ENCODE assay signal across 8 mouse cellular contexts in the genomic region with DNA sequence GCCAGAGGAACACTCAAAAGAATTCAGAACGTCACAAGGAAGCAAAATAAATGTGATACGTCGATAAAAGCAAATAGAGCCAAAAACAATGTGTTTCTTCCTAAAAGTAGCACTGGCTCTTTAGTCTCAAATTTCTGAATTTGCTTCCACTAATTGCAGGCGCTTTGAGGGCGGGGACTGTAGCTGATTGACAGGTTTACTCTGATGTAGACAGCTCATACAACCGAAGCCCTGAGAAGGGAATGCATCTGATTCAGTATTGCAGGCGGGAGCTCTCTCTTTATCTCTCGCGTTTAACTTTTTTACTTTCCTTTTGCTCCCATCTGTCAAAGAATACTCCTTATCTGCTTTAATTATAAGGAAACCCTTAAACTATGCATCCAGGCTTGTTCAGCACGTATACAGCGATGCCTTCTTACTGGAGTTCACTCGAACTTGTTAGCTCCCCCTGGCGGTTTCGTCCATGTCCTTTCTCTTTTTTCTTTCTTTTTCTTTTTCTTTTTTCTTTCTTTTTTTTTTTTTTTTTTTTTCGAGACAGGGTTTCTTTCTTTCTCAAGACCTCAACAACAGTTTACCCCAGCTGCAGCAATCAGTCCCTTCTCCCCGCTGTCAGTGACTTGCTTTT.
DNase-seq lines count a peak whose midpoint lies in the region; ATAC-seq lines count a peak whose summit lies in the region.

No protein-coding gene starts in this region.

- no peaks in the 10 kb centered on the region for H3K27me3 ChIP-seq in heart, embryonic 12.5 days (replicated peaks)
- no peaks in the 10 kb centered on the region for H3K27me3 ChIP-seq in kidney, embryonic 14.5 days (ENCODE audit: control insufficient read depth, insufficient read depth, low read length)
- no peaks in the 10 kb centered on the region for H3K27me3 ChIP-seq in limb, embryonic 15.5 days
- no peaks in the 10 kb centered on the region for H3K27me3 ChIP-seq in midbrain, embryonic 15.5 days (replicated peaks)

- H3K27ac ChIP-seq in heart, embryonic 12.5 days (ENCODE audit: poor library complexity, severe bottlenecking): no peak overlapping the region
- no peak overlapping the region for H3K27ac ChIP-seq in kidney, embryonic 14.5 days (ENCODE audit: low read depth, low read length)
- H3K27ac ChIP-seq in limb, embryonic 15.5 days: no peak overlapping the region
- no peak overlapping the region for H3K27ac ChIP-seq in midbrain, embryonic 15.5 days

- H3K4me1 ChIP-seq in heart, embryonic 12.5 days (replicated peaks): 0 out of 2 replicates have a peak, but pooled peaks cover 4% of the 10 kb centered on the region
- H3K4me1 ChIP-seq in kidney, embryonic 14.5 days (ENCODE audit: control insufficient read depth, insufficient read depth, low read length): no peaks in the 10 kb centered on the region
- 0 out of 2 replicates have a peak, but pooled peaks cover 3% of the 10 kb centered on the region for H3K4me1 ChIP-seq in limb, embryonic 15.5 days
- H3K4me1 ChIP-seq in midbrain, embryonic 15.5 days: no peaks in the 10 kb centered on the region

- DNase-seq in urinary bladder, postnatal 25 days (ENCODE audit: low spot score): peak; percentile 67
- no peak for DNase-seq in urinary bladder, postnatal 10 days (ENCODE audit: low spot score)
- peak; percentile 87 for DNase-seq in embryo, embryonic 10.5 days (ENCODE audit: low spot score)
- DNase-seq in telencephalon, adult 2 months (ENCODE audit: low read depth, low spot score): peak; percentile 53

- 0 out of 2 replicates have a peak, but pooled peaks cover 5% of the 10 kb centered on the region for H3K9me3 ChIP-seq in heart, embryonic 12.5 days (replicated peaks)
- no peaks in the 10 kb centered on the region for H3K9me3 ChIP-seq in kidney, embryonic 14.5 days (ENCODE audit: control insufficient read depth, low read length)
- no peaks in the 10 kb centered on the region for H3K9me3 ChIP-seq in limb, embryonic 15.5 days
- no peaks in the 10 kb centered on the region for H3K9me3 ChIP-seq in midbrain, embryonic 15.5 days

- H3K4me3 ChIP-seq in heart, embryonic 12.5 days: peak overlapping the region; percentile 36
- peak overlapping the region; percentile 22 for H3K4me3 ChIP-seq in kidney, embryonic 14.5 days (ENCODE audit: low read length)
- peak overlapping the region; percentile 31 for H3K4me3 ChIP-seq in limb, embryonic 15.5 days
- peak overlapping the region; percentile 32 for H3K4me3 ChIP-seq in midbrain, embryonic 15.5 days

- WGBS in heart, embryonic 12.5 days: 26% methylated on average over 16 of the region's 16 CpGs
- 26% methylated on average over 16 of the region's 16 CpGs for WGBS in kidney, embryonic 14.5 days
- WGBS in limb, embryonic 15.5 days: 22% methylated on average over 16 of the region's 16 CpGs
- WGBS in midbrain, embryonic 15.5 days: 27% methylated on average over 16 of the region's 16 CpGs

- H3K36me3 ChIP-seq in heart, embryonic 12.5 days: no peaks in the 10 kb centered on the region
- no peaks in the 10 kb centered on the region for H3K36me3 ChIP-seq in kidney, embryonic 14.5 days (ENCODE audit: control insufficient read depth, insufficient read depth, low read length)
- H3K36me3 ChIP-seq in limb, embryonic 15.5 days: no peaks in the 10 kb centered on the region
- H3K36me3 ChIP-seq in midbrain, embryonic 15.5 days (replicated peaks): no peaks in the 10 kb centered on the region

- no peak for ATAC-seq in heart, embryonic 12.5 days (ENCODE audit: insufficient number of reproducible peaks, low FRiP score)
- ATAC-seq in kidney, embryonic 14.5 days (ENCODE audit: low FRiP score, low TSS enrichment): peak; percentile 58; the same call in 1 of the 2 replicates
- no peak for ATAC-seq in limb, embryonic 15.5 days (ENCODE audit: insufficient number of reproducible peaks, low FRiP score, low TSS enrichment, low read depth)
- ATAC-seq in midbrain, embryonic 15.5 days (replicated peaks): peak; percentile 58; the same call in 1 of the 2 replicates

- H3K4me2 ChIP-seq in heart, embryonic 12.5 days: peak overlapping the region; percentile 57
- H3K4me2 ChIP-seq in kidney, embryonic 14.5 days (replicated peaks; ENCODE audit: low read depth, low read length): peak overlapping the region; percentile 40
- peak overlapping the region; percentile 51 for H3K4me2 ChIP-seq in limb, embryonic 15.5 days
- H3K4me2 ChIP-seq in midbrain, embryonic 15.5 days: peak overlapping the region; percentile 48

- H3K9ac ChIP-seq in heart, embryonic 12.5 days: no peak overlapping the region
- H3K9ac ChIP-seq in kidney, embryonic 14.5 days (ENCODE audit: low read depth, low read length): no peak overlapping the region
- H3K9ac ChIP-seq in limb, embryonic 15.5 days: no peak overlapping the region
- H3K9ac ChIP-seq in midbrain, embryonic 15.5 days: no peak overlapping the region

Comparison
In these comparisons a context has a peak if more than half of its experiments do, and no peak if none do; other contexts are left out.
1. ATAC-seq: peak in kidney, embryonic 14.5 days (single experiment) and midbrain, embryonic 15.5 days (single experiment); none in heart, embryonic 12.5 days (single experiment) and limb, embryonic 15.5 days (single experiment).
2. Peak in every context shown above with its lines, with median percentiles within 50 percentile points of each other: H3K4me2 ChIP-seq and H3K4me3 ChIP-seq.